Mouse (Mus musculus) retina, adult 2 months (tissue): ENCODE data around the gene Setd3.
A peak's percentile ranks its signal among the peaks of the same experiment; 100 is the strongest.

Experiments
- DNase-seq: peaks from one replicate; pipeline ENCODE4 v3.0.0-alpha.2; 2012; ENCODE audit warnings: low read depth, low spot score

Gene Setd3

DNA sequence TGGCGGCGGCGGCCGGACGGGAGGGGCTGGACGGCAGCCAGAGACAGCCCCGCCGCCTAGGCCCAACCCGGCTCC is at the start of gene Setd3:
TSS of gene Setd3 (minus strand) at position 69 of the 75 bp plus-strand sequence.
- no peak for DNase-seq

DNA sequence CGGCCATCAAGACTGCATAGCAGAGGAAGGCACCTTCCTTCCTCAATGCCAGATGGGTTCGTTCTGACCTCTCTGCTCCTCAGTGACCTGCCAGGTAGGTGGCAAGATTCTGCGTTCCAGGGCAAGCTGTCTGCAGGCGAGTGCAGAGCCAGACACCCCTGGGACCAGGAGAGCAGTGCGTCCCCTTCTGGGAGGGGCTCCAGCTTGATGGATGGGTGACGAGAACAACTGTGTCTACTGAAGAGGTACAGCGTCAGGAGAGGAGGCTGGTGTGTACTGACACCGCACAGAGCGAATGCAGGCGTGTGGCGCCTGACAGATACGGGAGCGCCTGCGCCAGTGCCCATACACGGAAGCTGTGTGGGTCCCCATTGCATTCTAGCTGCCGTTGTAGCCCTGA is 48.4 kb upstream of the Setd3 start:
- no peak for DNase-seq

DNA sequence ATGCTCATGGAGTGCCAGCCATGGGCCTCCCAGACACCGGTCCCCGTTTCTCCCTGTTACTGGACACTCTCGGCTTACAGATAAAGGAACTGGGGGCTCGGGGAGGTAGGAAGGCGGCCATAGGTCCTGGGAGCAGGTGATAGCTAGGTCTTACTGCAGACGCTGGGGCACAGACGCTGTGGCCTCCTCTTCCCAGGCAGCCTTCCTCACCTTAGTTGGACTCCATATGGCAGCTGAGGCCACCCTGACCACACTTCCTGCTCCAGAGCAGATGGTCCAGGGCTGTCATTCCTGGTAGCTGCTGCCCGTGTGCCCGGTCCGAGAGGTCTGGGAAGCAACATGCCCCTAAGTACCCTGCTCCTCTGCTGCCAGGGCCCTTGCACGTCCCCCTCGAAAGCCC is 47.8 kb upstream of the Setd3 start:
- DNase-seq = no peak

DNA sequence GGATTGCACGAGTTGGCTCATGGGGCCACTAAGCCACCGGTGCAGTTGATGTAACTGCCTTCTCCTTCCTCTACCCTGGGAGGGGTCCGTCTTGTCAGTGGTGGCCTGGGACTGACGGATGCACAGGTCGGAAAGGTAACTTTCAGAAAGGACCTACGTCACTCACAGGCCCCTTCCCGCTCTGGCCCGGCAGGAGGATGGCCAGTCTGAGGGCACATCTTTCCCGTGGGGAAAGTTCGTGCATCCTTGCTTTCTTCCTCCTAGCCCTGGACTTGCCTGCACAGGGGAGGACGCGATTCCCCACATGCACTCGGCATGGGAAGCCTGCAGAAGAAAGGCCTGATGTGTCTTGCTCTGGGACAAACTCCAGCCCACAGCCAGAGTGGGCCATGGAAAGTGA is 47.1 kb upstream of the Setd3 start:
- DNase-seq = no peak

DNA sequence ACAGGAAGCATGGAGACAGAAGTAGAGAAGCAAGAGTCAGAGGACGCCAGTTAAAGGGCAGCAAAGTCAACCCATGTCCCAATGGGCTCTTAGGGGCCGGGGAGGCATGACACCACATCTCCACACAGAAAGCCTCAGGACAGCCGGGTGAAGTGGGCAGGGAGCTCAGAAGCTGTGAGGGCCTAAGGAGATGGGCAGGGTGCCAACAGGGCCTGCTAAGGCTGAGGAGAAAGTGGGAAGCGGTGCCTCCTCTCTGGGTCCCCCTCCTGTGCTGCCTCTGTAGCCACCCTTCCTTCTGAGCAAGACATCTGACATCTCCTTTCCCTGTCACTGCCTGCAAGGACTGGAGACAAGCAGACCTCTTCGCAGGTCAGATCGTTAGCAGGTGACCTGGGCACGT is 46.7 kb upstream of the Setd3 start:
- DNase-seq = no peak

DNA sequence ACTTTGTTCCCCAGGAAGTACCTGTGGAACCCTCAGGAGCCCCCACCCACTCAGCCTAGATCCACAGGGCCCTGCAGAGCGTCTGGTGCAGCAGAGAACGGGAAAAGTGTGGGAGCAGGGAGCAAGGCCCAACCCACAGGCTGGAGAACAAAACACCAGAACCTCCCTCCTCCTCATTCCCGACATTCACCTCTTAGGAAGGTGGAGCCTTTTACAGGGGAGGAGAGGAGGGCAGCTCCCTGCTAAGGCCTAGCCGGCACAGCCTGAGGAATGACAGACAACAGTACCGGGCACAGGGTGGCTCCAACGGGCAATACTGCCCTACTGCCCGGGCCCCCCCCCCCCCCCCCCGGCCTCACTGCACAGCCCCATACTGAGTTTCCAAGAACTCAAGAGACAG is 44.2 kb upstream of the Setd3 start:
- no peak for DNase-seq

DNA sequence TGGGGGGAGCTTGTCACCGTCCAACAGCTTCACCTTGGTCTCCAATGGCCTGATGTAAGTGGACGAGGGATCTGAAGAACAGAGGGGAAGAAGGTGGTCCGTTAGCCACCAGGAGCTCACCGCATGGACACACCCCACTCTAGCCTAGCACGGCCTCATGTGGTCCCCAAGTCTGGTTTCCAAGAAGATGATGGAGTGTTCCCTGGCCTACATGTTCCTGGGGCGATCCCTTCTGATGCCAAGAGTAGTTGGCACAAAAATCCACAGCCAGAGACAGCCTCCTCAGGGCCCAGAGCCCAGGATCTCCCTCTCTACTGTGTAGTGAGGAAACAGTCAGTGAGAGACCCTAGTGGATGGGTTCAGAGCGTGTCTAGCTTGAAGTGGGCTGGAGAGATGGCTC is 42.6 kb upstream of the Setd3 start:
- no peak for DNase-seq

DNA sequence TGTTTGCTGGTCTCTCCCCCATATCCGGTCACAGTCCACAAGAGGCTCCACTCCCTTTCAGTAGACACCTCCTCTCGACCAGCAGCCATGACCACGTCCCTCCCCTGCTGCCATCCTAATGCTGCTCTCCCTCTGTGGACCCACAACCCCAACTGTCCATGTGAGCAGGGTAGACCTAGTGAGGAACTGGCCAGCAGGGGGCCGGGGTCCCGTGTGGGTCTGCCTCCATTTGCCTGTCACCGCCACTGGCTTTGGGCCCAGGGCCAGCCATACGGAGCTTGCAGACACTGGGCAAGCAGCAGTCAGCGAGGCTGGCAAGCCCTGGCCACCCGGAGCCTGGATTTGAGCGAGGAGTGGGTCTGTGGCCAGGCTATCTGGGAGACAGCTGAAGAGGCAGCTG is 42.1 kb upstream of the Setd3 start:
- DNase-seq = no peak

DNA sequence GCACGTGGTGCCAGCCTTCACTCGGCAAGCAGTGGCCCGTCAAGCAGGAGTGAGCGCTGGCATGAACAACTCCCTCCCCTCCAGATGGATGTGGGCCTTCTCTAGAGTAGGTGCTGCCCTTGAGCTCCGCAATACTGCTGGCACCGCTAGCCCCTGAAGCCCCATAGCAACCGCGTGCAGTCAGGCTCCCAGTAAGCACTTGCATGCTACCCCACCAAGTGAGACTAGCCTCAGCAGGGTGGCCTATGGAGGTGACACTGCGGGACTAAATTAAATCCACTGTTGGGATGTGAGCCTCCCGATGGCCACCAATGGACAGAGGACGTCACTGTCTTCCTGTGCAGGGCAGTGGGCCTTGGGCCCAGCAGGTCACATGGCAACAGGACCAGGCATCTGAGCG is 41.5 kb upstream of the Setd3 start:
- no peak for DNase-seq

DNA sequence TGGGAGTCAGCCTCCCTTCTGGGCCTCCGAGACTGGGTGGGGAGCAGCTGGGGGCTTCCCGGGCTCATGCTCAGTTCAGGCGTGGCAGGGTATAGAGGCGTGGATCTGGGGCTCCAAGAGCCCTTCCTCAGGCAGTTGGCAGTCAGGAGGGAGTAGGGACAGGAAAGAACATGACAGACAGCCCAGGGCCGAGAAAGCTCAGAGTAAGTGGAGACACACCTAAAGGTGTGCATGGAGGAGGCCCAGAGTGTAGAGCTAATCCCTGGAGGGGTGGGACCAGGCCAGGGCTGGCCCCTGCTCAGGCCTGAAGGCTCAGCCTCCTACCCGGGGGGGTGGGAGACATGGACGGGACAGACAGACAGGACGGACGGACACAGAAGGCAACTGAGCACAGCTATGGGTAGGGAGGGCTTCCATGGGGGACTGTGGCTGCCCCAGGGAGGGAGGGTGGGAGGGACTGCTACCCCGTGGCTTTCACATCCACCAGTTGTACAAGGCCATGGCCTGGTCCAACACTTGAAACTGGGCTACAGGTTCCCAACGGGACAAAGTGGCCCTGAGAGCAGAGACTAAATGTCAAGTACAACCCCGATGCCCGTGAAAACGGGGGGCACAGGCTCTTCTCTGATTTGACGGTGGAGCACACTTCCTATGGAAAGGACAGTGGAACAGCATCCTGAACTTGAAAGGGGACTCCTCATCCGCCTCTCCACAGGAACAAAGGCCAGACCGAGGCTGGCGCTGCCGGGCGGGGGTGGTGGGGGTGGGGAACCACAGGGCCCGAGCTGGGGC is 40.9 kb upstream of the Setd3 start:
- DNase-seq = no peak

DNA sequence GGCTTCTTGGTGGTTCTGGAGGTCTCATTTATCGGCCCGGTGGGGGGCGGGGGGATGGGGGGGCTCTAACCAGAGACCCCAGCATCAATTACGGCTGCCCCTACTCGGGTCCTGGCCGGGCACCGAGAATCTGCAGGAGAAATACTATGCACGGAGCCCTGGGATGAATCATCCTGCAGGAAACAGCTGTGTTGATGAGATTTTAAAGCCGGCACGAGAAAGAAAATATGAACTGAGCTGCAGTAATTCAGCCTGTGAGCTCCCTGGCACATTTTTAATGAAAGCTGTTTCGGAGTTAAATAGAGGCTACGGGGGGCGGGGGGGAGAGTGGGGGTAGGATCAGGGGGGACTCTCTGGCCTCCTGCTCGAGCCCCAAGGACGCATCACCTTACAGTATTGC is 40.0 kb upstream of the Setd3 start:
- DNase-seq = no peak

DNA sequence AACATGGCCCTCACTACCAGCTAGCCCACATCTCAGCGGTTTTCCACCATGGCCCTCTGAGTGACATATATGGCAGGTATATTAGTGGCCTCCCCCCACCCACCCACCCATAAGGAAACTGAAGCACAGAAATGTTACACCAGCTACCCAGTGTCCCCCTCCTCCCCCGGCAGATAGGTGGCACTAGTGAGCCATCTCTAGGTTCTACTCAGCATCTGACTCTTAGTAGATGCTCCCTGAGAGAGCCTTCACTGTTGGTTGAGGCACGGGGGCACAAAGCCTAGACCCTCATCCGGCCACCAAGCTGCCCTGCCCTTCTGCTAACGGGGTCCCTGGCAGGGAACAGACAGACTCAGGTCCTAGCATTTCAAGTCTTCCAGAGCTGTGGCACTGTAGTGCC is 38.5 kb upstream of the Setd3 start:
- no peak for DNase-seq

DNA sequence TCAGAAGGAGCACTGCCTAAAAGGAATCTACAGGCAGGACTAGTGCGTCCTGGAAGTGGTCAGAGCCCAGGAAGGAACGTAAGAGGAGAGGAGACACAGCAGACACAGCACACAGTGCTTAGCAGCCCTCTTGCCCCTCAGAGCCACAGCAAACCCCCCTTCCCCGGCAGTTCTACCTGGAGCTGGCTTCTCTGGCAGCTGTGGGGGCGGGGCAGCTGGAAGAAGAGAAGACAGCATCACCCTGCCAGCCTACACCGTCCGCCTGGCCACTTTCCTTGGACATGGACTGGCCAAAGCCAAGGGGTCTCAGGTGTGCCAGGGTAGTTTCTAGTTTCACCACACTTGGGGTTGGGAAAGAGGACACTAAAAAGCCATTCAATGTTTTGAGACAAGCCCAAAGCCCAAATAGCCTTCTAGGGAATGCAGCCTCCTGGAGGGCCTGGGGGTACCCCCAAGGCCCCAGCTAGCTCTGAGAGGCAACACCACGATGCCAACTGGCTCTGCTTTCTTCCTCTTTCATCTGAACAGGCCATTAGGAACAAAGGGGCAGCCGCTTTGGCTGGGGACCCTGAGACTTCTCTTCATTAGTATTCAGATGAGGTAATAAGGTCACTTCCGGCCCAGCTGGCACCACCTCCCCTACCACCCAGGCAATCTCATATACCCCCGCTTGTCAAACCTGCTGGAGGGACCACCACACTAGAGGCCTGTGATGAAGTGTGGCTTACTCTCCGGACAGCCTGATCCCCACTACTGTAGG is 37.7 kb upstream of the Setd3 start:
- no peak for DNase-seq

DNA sequence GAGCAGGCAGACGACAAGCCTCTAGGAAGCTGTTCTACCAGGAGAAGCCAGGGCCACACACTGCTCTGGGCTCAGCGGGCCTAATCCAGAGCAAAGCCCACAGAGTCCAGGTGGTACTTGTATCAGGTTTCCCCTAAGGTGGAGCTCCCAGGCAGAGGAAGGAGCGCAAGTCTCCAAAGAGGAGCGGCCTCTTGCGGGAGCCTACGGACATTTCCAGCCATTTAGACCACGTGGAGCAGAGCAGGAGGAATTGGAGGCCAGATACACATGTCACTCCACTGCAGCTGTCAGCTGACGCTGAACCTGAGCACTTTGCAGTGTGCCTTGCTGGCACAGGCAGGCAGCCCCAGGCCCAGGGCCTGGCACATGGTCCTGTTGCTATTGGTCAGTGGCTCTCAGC is 36.0 kb upstream of the Setd3 start:
- no peak for DNase-seq

DNA sequence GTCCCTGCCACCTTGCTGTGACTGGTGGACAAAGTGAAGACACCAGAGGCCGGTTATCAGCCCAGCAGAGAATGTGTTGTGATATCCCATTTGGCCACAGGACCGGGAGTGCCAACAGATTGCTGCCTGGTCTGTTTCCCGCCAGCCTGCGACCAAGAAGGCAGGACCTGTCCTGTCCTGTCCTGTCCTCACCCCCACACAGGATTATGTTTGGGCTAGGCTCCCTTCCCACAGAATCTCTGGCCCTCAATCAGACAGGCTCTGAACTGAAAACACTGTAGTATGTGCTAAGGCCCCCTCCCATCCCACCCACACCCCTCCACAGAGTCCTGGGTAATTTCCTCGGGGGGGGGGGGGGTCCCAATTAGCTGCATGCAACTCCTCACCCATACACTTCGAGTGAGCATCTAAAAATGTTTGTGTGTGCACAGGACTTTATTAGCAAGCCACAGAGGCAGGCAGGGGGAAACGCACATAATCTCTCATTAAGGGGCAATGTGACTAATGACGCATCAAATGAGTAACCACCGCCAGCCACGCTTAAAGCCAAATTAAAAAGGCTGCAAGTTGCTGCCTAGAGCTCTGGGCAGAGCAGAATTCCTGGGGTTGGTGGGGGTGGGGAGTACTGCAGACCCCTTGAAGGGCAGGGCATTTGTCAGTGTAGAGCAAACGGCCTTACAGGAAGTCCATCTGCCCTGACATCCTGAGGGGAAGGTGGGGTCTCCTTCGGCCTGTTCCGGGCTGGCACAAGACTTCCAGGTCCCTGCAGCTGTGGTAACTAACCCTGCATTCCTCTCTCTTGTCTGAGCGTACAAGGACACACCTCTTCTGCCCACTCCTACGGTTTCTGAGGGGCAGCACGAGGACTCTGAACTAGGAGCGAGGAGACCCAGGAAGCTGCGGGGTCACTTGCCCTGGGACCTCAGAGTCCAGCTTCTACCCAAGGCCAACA is 34.3 kb upstream of the Setd3 start:
- DNase-seq = no peak

DNA sequence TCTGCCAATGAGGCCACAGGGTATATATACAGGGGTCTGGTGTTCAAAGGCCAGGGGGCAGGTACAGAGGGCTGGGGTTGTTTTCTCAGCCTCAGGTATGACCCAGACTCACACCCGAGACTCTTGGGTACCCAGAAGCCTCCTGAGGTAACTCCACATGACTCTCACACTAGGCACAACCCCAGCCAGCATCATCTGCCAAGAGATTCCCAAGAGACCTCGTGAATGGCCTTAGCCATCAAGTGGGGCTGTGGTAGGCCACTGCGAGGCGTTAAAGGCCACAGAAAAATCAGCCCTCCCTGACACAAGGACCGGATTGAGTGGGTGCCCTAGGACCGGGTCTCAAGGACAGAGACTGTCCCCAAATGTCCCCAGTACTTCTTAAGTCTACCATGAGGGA is 33.4 kb upstream of the Setd3 start:
- DNase-seq = no peak

DNA sequence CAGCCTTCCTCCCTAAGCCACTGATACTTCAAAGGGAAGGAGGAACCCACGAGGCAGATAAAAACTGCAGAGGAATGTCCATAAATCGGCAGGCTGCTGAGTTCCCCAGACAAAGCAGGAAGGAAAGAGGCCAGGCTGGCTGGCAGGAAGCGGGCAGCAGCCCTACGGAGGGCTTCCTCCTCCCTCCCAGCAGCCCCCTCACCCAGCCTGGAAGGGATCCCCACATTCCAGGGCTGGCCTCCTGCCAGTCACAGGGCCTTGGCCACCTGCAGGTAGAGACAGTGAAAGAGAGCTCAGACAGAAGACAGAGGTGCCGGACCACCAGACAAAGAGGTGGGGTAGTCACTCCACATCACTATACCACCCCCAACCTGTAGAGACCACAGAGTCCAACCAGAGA is 33.0 kb upstream of the Setd3 start:
- no peak for DNase-seq

DNA sequence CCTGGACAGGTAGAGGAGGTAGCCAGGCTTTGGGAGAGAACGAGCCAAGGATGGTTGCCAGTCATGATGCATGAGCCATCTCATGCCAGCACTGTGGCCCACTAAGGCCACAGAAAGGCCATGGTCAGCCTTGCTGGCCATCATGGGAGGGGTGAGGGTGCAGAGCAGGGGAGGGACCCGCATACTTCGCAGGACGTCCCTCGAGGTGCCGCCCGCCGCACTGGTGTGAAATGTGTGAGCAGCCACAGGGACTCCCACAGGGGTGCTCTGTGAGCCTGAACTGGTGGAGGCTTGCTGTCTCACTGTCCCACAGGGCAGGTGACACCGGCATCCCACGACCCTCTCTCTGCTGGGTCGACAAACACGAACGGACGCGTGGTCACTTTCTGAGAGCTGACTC is 31.5 kb upstream of the Setd3 start:
- no peak for DNase-seq

DNA sequence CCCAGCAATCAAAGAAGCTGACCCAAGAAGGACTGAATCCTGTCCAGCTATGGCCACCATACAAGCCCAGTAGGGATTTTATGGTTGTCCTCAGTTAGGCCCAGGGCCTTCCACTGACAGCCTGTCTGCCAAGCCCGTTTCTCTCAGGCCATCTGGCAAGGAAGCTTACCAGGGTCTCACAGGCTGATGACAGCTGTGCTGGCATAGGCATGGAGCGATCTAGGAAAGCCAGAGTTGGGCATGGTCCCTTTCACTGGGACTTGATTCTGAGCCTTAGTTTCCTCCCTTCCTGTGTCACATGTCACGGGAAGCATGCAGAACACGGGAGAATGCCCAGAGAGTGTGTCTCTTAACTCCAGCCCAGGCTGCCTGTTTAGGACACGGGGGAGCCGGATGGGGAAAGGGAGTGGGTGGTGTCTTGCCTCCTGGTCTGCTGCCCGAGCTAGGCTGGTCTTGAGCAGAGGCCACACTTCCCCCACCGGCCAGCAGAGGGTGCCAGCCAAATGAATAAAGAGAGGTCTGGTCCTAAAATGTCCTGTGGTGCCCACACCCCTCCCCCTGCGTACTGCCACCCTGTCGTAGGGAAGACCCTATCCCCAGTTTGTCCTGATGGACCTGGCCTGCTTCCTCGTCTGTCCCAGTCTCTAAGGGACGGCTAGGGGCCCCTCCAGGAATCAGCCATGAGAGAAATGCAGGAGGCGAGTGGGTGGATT is 29.8 kb upstream of the Setd3 start:
- DNase-seq = no peak

DNA sequence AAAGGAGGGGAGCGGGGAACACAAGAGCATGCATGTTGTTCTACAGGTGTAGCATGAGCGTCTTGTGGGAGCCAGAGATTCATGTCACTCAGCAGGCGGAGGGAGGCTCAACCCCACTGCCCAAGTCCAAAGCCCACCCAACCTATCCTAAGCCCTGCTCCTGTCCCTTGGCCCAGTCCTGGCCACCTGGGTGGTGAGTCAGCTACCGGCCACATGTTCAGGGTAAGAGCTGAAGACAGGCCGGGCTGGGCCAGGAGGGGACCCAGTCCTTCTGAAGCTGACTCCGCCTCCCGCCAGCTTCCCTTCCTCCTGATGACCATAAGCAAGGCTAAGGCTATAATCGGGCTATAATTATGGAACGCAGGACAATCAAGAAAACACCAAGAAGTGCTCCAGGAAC is 29.1 kb upstream of the Setd3 start:
- no peak for DNase-seq

DNA sequence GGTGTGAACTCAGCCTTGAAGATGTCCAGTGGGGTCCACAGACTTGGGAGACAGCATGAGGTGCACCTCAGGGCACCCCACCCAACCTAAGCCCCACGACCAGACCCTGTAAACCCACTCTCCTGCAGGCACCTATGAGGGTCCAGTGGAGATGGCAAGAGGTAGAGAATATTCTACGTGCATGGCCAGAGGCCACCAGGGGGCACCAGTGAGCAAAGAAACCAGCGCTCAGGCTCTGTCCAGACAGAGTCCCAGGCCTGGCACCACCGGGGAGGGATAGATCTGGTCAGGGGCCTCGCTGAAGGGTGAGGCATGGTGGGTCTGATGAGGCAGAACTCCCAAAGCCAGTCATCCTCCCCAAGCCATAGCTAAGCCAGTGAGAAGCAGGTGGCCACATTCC is 27.5 kb upstream of the Setd3 start:
- DNase-seq = peak; percentile 63

DNA sequence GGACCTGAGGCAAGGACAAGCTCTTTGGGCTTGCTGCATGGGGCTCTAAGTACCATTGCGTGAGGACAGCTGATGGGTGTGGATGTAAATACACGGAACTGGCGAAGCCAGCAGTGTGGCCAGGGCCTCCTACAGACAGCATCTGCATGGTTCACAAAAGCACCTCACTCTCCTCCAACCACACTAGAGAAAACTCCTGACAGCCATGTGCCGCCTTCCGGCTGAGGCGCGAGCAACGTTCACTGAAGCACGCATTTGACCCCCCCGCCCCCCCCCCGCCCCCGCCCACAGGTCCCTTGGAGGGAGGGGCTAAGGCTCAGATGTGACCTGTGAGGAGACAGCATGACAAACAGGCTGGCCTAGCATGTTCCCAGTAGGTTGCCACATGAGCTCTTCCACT is 25.9 kb upstream of the Setd3 start:
- DNase-seq = no peak
